13 mouse cellular contexts compared by ENCODE assay signal in genomic region chr15:84843034-84843433, GRCm38 (mm10). TPM values are rescaled to one million over a fixed set of nuclear protein-coding genes. Genes with fewer than 3 reads are reported as not detected.
DNase-seq lines count a peak whose midpoint lies in the region; ATAC-seq and TF ChIP-seq lines count a peak whose summit lies in the region.
"Had no signal": no experiment of that assay in that cellular context is flagged by ENCODE, and none has a peak within 500 bp of the region (broad histone marks: within the 10 kb centered on the region; RNA-seq: fewer than 3 reads in every experiment).

No protein-coding gene starts in this region.

- H3K27me3 ChIP-seq in forebrain, embryonic 11.5 days (ENCODE audit: control insufficient read depth, insufficient read depth, low read length): no peaks in the 10 kb centered on the region
- H3K27me3 ChIP-seq in forebrain, postnatal 0 days (ENCODE audit: insufficient read depth, low read length): no peaks in the 10 kb centered on the region
- H3K27me3 ChIP-seq in limb, embryonic 15.5 days: no peaks in the 10 kb centered on the region
- H3K27me3 ChIP-seq in lung, postnatal 0 days (replicated peaks; ENCODE audit: insufficient read depth, low read length): no peaks in the 10 kb centered on the region
- H3K27me3 ChIP-seq: liver, embryonic 15.5 days had no signal

- no peak overlapping the region for H3K9ac ChIP-seq in forebrain, embryonic 11.5 days (ENCODE audit: low read length)
- no peak overlapping the region for H3K9ac ChIP-seq in forebrain, postnatal 0 days
- no peak overlapping the region for H3K9ac ChIP-seq in limb, embryonic 15.5 days
- no peak overlapping the region for H3K9ac ChIP-seq in lung, postnatal 0 days (replicated peaks; ENCODE audit: low read depth)
- H3K9ac ChIP-seq: liver, embryonic 15.5 days had no signal

- no peak for TF ChIP-seq POLR2A in lung, adult 2 months (IDR thresholded peaks at IDR 0.05; ENCODE audit: borderline replicate concordance, extremely low read depth, low read depth, low read length)
- TF ChIP-seq POLR2A in olfactory bulb, adult 2 months (IDR thresholded peaks at IDR 0.05; ENCODE audit: insufficient read depth, low read depth, low read length): no peak

- TF ChIP-seq CTCF in forebrain, postnatal 0 days (IDR thresholded peaks at IDR 0.05; ENCODE audit: low read depth): no peak
- TF ChIP-seq CTCF in lung, adult 2 months (IDR thresholded peaks at IDR 0.05; ENCODE audit: insufficient read depth, low read length): no peak
- TF ChIP-seq CTCF in olfactory bulb, adult 2 months (IDR thresholded peaks at IDR 0.05; ENCODE audit: insufficient read depth, low read depth, low read length): no peak
- TF ChIP-seq CTCF in lung, postnatal 0 days (IDR thresholded peaks at IDR 0.05): no peak

- peak overlapping the region; percentile 24; the same call in 1 of the 2 replicates for H3K4me2 ChIP-seq in forebrain, embryonic 11.5 days (ENCODE audit: low read depth, low read length, severe bottlenecking)
- H3K4me2 ChIP-seq in forebrain, postnatal 0 days (ENCODE audit: low read depth): no peak overlapping the region
- 0 out of 2 replicates have a peak overlapping the region, but pooled peaks have one; percentile 14 for H3K4me2 ChIP-seq in limb, embryonic 15.5 days
- no peak overlapping the region for H3K4me2 ChIP-seq in lung, postnatal 0 days (replicated peaks; ENCODE audit: low read depth, low read length)
- H3K4me2 ChIP-seq: liver, embryonic 15.5 days had no signal

- peaks cover 26% of the 10 kb centered on the region for H3K4me1 ChIP-seq in forebrain, embryonic 11.5 days (replicated peaks; ENCODE audit: control insufficient read depth, insufficient read depth, low read length)
- H3K4me1 ChIP-seq in forebrain, postnatal 0 days (ENCODE audit: insufficient read depth): peaks cover 18% of the 10 kb centered on the region
- no peaks in the 10 kb centered on the region for H3K4me1 ChIP-seq in lung, adult 2 months (ENCODE audit: control insufficient read depth, insufficient read depth, low read length)
- H3K4me1 ChIP-seq in limb, embryonic 15.5 days: peaks cover 33% of the 10 kb centered on the region
- peaks cover 34% of the 10 kb centered on the region for H3K4me1 ChIP-seq in olfactory bulb, adult 2 months (ENCODE audit: control insufficient read depth, insufficient read depth, low read length)
- peaks cover 4% of the 10 kb centered on the region; the same call in 1 of the 2 replicates for H3K4me1 ChIP-seq in lung, postnatal 0 days (ENCODE audit: insufficient read depth, low read depth, low read length)

- H3K9me3 ChIP-seq in forebrain, embryonic 11.5 days (ENCODE audit: control insufficient read depth, low read length): no peaks in the 10 kb centered on the region
- H3K9me3 ChIP-seq in forebrain, postnatal 0 days (ENCODE audit: low read length): no peaks in the 10 kb centered on the region
- no peaks in the 10 kb centered on the region for H3K9me3 ChIP-seq in limb, embryonic 15.5 days
- H3K9me3 ChIP-seq in lung, postnatal 0 days (ENCODE audit: low read length): no peaks in the 10 kb centered on the region
- H3K9me3 ChIP-seq: liver, embryonic 15.5 days had no signal

- no peak overlapping the region for H3K4me3 ChIP-seq in forebrain, embryonic 11.5 days (ENCODE audit: low read depth, low read length)
- H3K4me3 ChIP-seq in forebrain, postnatal 0 days (ENCODE audit: low read depth, low read length): no peak overlapping the region
- no peak overlapping the region for H3K4me3 ChIP-seq in lung, adult 2 months (replicated peaks; ENCODE audit: extremely low read depth, low read depth, low read length)
- H3K4me3 ChIP-seq in limb, embryonic 15.5 days: no peak overlapping the region
- H3K4me3 ChIP-seq in olfactory bulb, adult 2 months (ENCODE audit: insufficient read depth, low read depth, low read length): no peak overlapping the region
- no peak overlapping the region for H3K4me3 ChIP-seq in lung, postnatal 0 days (ENCODE audit: low read depth, low read length)
- H3K4me3 ChIP-seq: gastrocnemius, adult 2 months; liver, embryonic 15.5 days had no signal

- no peak overlapping the region; the same call in 1 of the 2 replicates for H3K27ac ChIP-seq in forebrain, embryonic 11.5 days (ENCODE audit: low read depth, low read length)
- H3K27ac ChIP-seq in forebrain, postnatal 0 days (ENCODE audit: low read depth, low read length): no peak overlapping the region
- H3K27ac ChIP-seq in limb, embryonic 15.5 days: peak overlapping the region; percentile 67
- H3K27ac ChIP-seq in olfactory bulb, adult 2 months (ENCODE audit: insufficient read depth, low read depth, low read length): peak overlapping the region; percentile 8; the same call in 1 of the 2 replicates
- H3K27ac ChIP-seq in lung, postnatal 0 days (ENCODE audit: low read length): no peak overlapping the region
- H3K27ac ChIP-seq: gastrocnemius, adult 2 months; liver, embryonic 15.5 days had no signal

- no peak for DNase-seq in forebrain, embryonic 11.5 days (ENCODE audit: low spot score)
- no peak for DNase-seq in forebrain, postnatal 0 days
- peak; percentile 47 for DNase-seq in lung, postnatal 10 days
- no peak for DNase-seq in lung, adult 2 months
- DNase-seq in urinary bladder, adult 2 months (ENCODE audit: low spot score): no peak
- DNase-seq in lung, postnatal 0 days (ENCODE audit: low spot score): no peak
- DNase-seq: cerebellum, adult 11 months; kidney, postnatal 25 days; thymus, adult 2 months had no signal

- H3K36me3 ChIP-seq in forebrain, embryonic 11.5 days (ENCODE audit: control insufficient read depth, insufficient read depth, low read length): no peaks in the 10 kb centered on the region; the same call in 1 of the 2 replicates
- no peaks in the 10 kb centered on the region for H3K36me3 ChIP-seq in forebrain, postnatal 0 days (ENCODE audit: insufficient read depth)
- H3K36me3 ChIP-seq in limb, embryonic 15.5 days: no peaks in the 10 kb centered on the region
- no peaks in the 10 kb centered on the region for H3K36me3 ChIP-seq in lung, postnatal 0 days (ENCODE audit: insufficient read depth, low read length)
- H3K36me3 ChIP-seq: liver, embryonic 15.5 days had no signal

- 79% methylated on average over 10 of the region's 10 CpGs for WGBS in forebrain, embryonic 11.5 days
- 46% methylated on average over 10 of the region's 10 CpGs for WGBS in forebrain, postnatal 0 days
- 40% methylated on average over 10 of the region's 10 CpGs for WGBS in lung, adult 2 months
- WGBS in limb, embryonic 15.5 days: 54% methylated on average over 10 of the region's 10 CpGs
- WGBS in olfactory bulb, adult 2 months: 67% methylated on average over 10 of the region's 10 CpGs
- WGBS in lung, postnatal 0 days: 32% methylated on average over 10 of the region's 10 CpGs

- TF ChIP-seq EP300 in lung, postnatal 0 days (IDR thresholded peaks at IDR 0.05): no peak

- ATAC-seq in forebrain, embryonic 11.5 days (replicated peaks; ENCODE audit: low FRiP score): no peak
- ATAC-seq in forebrain, postnatal 0 days: no peak
- ATAC-seq in limb, embryonic 15.5 days (ENCODE audit: insufficient number of reproducible peaks, low FRiP score, low TSS enrichment, low read depth): no peak
- ATAC-seq in lung, postnatal 0 days: no peak

RNA-seq across cellular contexts. Expression of gene Phf21b, which starts 12.8 kb away (rescaled TPM):
- polyA plus RNA-seq in forebrain, embryonic 11.5 days (2014; fragmentation: Nextera tagmentation; extraction: Ambion mirVana): 26.6 and 32.2 TPM in 2 replicates
- 13.5 and 20.0 TPM in 2 replicates for total RNA-seq in forebrain, postnatal 0 days (2014; rRNA removed)
- 2.5 and 2.7 TPM in 2 replicates for polyA plus RNA-seq in forebrain, postnatal 0 days (2015; fragmentation: Nextera tagmentation; extraction: Ambion mirVana)
- 2.2 and 2.6 TPM in 2 replicates for polyA plus RNA-seq in lung, adult 2 months (2012; rRNA removed)
- polyA plus RNA-seq in limb, embryonic 15.5 days (2015; fragmentation: Nextera tagmentation; extraction: Ambion mirVana): 0.33 and 0.37 TPM in 2 replicates
- not detected in 2 replicates for polyA plus RNA-seq in olfactory bulb, adult 2 months (2012; ENCODE audit: insufficient read depth, insufficient read length, low replicate concordance, missing spikeins)
- 1.9 and 3.9 TPM in 2 replicates for polyA plus RNA-seq in urinary bladder, adult 2 months (2012; rRNA removed)
- polyA plus RNA-seq in lung, postnatal 0 days (2015; fragmentation: Nextera tagmentation; extraction: Ambion mirVana): 0.08 and 0.12 TPM in 2 replicates

Comparison
In these comparisons a context has a peak if more than half of its experiments do, and no peak if none do; other contexts are left out.
1. H3K4me2 ChIP-seq: peak in forebrain, embryonic 11.5 days (single experiment) and limb, embryonic 15.5 days (single experiment); none in forebrain, postnatal 0 days (single experiment) and lung, postnatal 0 days (single experiment).
2. H3K27ac ChIP-seq: peak in limb, embryonic 15.5 days (single experiment) and olfactory bulb, adult 2 months (single experiment); none in forebrain, embryonic 11.5 days (single experiment), forebrain, postnatal 0 days (single experiment) and lung, postnatal 0 days (single experiment).